Mouse (Mus musculus) myocyte (in vitro differentiated cells): ENCODE results near the gene Cldnd1. TPM values are rescaled to one million over a fixed set of nuclear protein-coding genes. Genes with fewer than 3 reads are reported as not detected.

Experiments
- H3K27me3 ChIP-seq: one replicate; pipeline ENCODE4 v1.6.1; 2011; ENCODE audit not compliant: control insufficient read depth, insufficient read depth, insufficient read length
- H3K36me3 ChIP-seq: one replicate; pipeline ENCODE4 v1.6.1; 2011; ENCODE audit not compliant: control insufficient read depth, insufficient read depth
- H3K4me2 ChIP-seq: one replicate; pipeline ENCODE4 v1.6.1; 2011; ENCODE audit warnings: low read depth, control low read depth
- H3K4me3 ChIP-seq: one replicate; pipeline ENCODE4 v1.5.1; 2011; ENCODE audit warnings: mild to moderate bottlenecking, control low read depth, moderate library complexity
- H3K79me2 ChIP-seq: one replicate; pipeline ENCODE4 v1.6.1; 2011; ENCODE audit not compliant: control insufficient read depth, insufficient read depth
- H3ac ChIP-seq: one replicate; pipeline ENCODE4 v1.6.1; 2011; ENCODE audit not compliant: control insufficient read depth, insufficient read length
- CEBPB ChIP-seq: IDR thresholded peaks from 2 replicates; pipeline ENCODE4 v1.6.1; 2011; ENCODE audit warnings: mild to moderate bottlenecking, moderate library complexity; ENCODE audit not compliant: poor library complexity, insufficient read depth, severe bottlenecking
- E2F4 ChIP-seq: IDR thresholded peaks from one replicate; pipeline ENCODE4 v1.6.1; 2011; ENCODE audit warnings: mild to moderate bottlenecking, control low read depth, moderate library complexity; ENCODE audit not compliant: insufficient read depth
- MAX ChIP-seq: IDR thresholded peaks from one replicate; pipeline ENCODE4 v1.6.1; 2011; ENCODE audit warnings: low read depth, mild to moderate bottlenecking, control low read depth
- MYOD1 ChIP-seq, 3 experiments: IDR thresholded peaks; one replicate each; pipeline ENCODE4 v1.6.1; 2011; ENCODE audit warnings: control low read depth in 2 of 3, low read depth in 2 of 3, mild to moderate bottlenecking in 2 of 3, moderate library complexity in 1 of 3; ENCODE audit not compliant: insufficient read length in 2 of 3, control insufficient read depth in 1 of 3
- MYOG ChIP-seq, 3 experiments: IDR thresholded peaks; one replicate each; pipeline ENCODE4 v1.6.1; 2011; ENCODE audit warnings: control low read depth in 2 of 3, low read depth in 2 of 3, mild to moderate bottlenecking in 2 of 3; ENCODE audit not compliant: insufficient read length in 2 of 3, control insufficient read depth in 1 of 3, insufficient read depth in 1 of 3
- POLR2A ChIP-seq: IDR thresholded peaks from one replicate; pipeline ENCODE4 v1.6.1; 2011; ENCODE audit warnings: low read depth, mild to moderate bottlenecking, control low read depth, moderate library complexity; ENCODE audit not compliant: insufficient read length
- POLR2AphosphoS2 ChIP-seq: IDR thresholded peaks from one replicate; pipeline ENCODE4 v1.6.1; 2011; ENCODE audit warnings: low read depth, control low read depth; ENCODE audit not compliant: insufficient read length
- REST ChIP-seq: IDR thresholded peaks from one replicate; pipeline ENCODE4 v1.6.1; 2011; ENCODE audit warnings: mild to moderate bottlenecking, control low read depth, moderate library complexity; ENCODE audit not compliant: insufficient read depth, insufficient read length
- SRF ChIP-seq: IDR thresholded peaks from one replicate; pipeline ENCODE4 v1.6.1; 2011; ENCODE audit warnings: low read depth; ENCODE audit not compliant: control insufficient read depth, insufficient read length
- TCF12 ChIP-seq: IDR thresholded peaks from one replicate; pipeline ENCODE4 v1.6.1; 2011; ENCODE audit warnings: mild to moderate bottlenecking, control low read depth; ENCODE audit not compliant: poor library complexity, insufficient read depth, severe bottlenecking
- TCF3 ChIP-seq: IDR thresholded peaks from one replicate; pipeline ENCODE4 v1.6.1; 2011; ENCODE audit warnings: low read depth, control low read depth; ENCODE audit not compliant: insufficient read length
- USF1 ChIP-seq: IDR thresholded peaks from one replicate; pipeline ENCODE4 v1.6.1; 2011; ENCODE audit warnings: low read depth, mild to moderate bottlenecking, control low read depth, moderate library complexity
- polyA plus RNA-seq: library from polyadenylated mRNA; unstranded; fragments of >200 nt; fragmentation: generic; extraction: Trizol; gene quantifications from one replicate; pipeline ENCODE4 v1.2.1, GENCODE M21; 2012; ENCODE audit warnings: missing spikeins

Gene Cldnd1
- polyA plus RNA-seq, 1 experiment: 68.1 TPM

DNA sequence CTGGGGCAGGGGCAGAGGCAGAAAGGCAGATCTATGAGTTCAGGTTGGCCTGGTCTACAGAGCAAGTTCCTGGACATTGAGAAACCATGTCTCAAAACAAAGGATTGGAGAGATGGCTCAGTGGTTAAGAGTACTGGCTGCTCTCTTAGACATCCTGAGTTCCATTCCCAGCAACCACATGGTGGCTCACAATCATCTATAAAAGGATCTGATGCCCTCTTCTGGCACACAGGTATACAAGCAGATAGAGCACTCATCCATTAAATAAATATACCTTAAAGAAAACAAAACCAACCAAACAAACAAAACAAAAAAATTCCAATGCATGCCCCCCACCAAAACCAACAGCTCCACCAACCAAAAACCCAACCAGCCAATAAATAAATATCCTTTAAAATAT lies 43.2 kb upstream of the Cldnd1 start:
- Histone ChIP-seq H3K4me2 (no peak overlapping the region), H3K4me3 (no peak overlapping the region), H3K79me2 (no peaks in the 10 kb centered on the region), H3ac (no peak overlapping the region), H3K36me3 (peaks cover 5% of the 10 kb centered on the region), H3K27me3 (no peaks in the 10 kb centered on the region)
- TF ChIP-seq MYOD1 (IDR thresholded peaks at IDR 0.05; ENCODE audit: control insufficient read depth in 1 of 3, insufficient read length in 2 of 3, low read depth in 2 of 3) (no peak), E2F4 (no peak), POLR2A (no peak), MAX (no peak), CEBPB (no peak), POLR2AphosphoS2 (no peak), USF1 (no peak), SRF (no peak), MYOG (IDR thresholded peaks at IDR 0.05; ENCODE audit: control insufficient read depth in 1 of 3, insufficient read depth in 1 of 3, insufficient read length in 2 of 3, low read depth in 2 of 3) (no peak), REST (no peak), TCF12 (no peak), TCF3 (no peak)

DNA sequence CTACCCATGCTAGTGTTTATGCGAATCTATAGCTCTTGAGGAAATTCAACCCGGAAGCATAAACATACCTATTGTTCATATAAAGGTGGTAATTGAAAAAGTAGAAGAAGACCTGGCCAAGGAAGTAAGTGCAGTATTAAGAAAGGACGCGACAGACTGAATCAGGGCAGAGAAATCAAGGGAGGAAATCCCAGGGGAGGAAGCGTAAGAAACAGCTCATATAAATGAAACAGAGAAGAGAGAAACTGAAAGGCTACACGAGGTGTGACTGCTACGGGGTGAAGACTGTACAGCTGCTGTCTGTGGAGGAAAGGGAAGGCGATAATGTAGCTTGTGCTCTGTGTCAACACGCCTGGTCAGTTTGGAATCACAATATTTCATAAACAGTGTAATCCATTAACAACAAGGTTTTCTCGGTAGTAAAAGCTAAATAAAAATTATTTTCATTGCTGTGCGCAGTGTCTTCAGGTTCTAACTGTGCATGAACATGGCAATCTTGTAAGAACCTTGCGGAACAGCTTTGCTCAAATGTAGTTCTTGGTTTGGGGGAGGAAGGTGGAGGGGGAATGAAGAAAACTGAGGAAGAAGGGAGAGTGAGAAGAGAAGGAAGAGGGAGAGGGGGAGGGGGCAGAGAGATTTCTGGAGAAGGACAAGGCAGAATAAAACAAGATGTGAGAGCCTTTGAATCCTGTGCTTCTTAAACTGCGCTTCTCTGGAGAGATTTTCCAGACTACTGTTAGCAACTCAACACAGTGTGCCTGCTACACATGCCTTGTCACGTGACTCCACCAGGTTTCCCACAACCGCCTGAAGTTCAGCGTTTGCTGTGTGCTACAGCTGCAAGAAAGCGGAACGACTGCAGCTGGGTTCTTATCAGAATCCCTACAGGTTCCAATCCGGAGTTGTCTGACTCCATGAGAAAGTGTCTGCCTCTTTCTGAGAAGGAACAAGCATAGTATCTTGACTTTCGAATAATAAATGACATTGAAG lies 41.9 kb upstream of the Cldnd1 start:
- Histone ChIP-seq H3K4me2 (no peak overlapping the region), H3K79me2 (no peaks in the 10 kb centered on the region), H3K36me3 (peaks cover 5% of the 10 kb centered on the region), H3ac (no peak overlapping the region), H3K27me3 (no peaks in the 10 kb centered on the region), H3K4me3 (no peak overlapping the region)
- TF ChIP-seq POLR2A (no peak), USF1 (peak; percentile 16), MAX (no peak)

DNA sequence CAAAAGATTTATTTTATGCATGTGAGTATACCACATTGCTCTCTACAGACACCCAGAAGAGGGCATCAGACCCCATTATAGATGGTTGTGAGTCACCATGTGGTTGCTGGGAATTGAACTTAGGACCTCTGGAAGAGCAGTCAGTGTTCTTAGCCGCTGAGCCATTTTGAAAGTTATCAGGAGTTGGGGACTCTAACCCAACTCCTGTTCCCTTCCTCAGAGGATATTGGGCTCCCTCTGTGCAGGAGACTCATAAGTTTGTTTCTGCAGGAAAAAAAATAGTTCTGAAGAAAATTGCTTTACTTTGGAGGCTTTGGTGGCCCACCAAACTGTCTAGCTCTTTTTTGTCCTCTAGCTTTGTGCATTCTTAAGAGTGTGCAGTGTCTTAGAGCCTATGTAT lies 39.2 kb upstream of the Cldnd1 start:
- Histone ChIP-seq H3K4me2 (no peak overlapping the region), H3K79me2 (no peaks in the 10 kb centered on the region), H3ac (no peak overlapping the region), H3K36me3 (no peaks in the 10 kb centered on the region), H3K4me3 (no peak overlapping the region), H3K27me3 (no peaks in the 10 kb centered on the region)
- TF ChIP-seq MYOD1 (IDR thresholded peaks at IDR 0.05; ENCODE audit: control insufficient read depth in 1 of 3, insufficient read length in 2 of 3, low read depth in 2 of 3) (no peak), REST (no peak), TCF3 (no peak), MYOG (IDR thresholded peaks at IDR 0.05; ENCODE audit: control insufficient read depth in 1 of 3, insufficient read depth in 1 of 3, insufficient read length in 2 of 3, low read depth in 2 of 3) (no peak), USF1 (no peak)

DNA sequence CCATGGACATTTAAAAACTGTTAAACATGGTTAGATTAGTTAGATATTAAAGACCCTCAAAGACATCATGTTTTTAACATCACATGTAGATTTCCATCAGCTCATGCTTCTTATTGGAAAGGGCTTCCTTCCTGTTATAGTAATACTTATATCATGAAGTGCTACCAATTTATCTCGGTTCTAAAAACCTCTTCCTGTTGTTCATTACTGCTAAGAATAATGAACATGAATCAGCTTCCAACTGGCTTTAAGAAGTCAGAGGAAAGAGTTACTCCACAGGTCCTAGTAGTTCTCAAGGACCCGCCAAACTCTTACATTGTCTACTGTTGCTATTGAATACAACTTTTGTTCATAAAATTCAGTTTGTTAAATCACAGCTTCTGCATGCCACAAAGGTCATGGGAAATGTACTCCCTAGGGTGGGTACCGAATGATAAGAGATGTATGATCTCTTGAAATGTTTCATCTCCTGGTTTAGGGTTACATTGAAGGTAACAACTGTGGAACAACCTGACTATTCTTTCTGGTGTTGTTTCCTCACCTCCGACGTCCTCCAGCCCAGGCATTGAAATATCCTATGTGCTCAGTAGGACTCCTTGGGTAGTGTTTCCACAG lies 38.0 kb upstream of the Cldnd1 start:
- no peak for TF ChIP-seq MYOD1 (IDR thresholded peaks at IDR 0.05; ENCODE audit: control insufficient read depth in 1 of 3, insufficient read length in 2 of 3, low read depth in 2 of 3)
- no peak for TF ChIP-seq POLR2A
- TF ChIP-seq MYOG (IDR thresholded peaks at IDR 0.05; ENCODE audit: control insufficient read depth in 1 of 3, insufficient read depth in 1 of 3, insufficient read length in 2 of 3, low read depth in 2 of 3): no peak
- TF ChIP-seq E2F4: no peak
- TF ChIP-seq TCF12: no peak
- no peak for TF ChIP-seq SRF
- TF ChIP-seq TCF3: no peak
- TF ChIP-seq MAX: no peak
- TF ChIP-seq POLR2AphosphoS2: no peak
- no peak for TF ChIP-seq CEBPB
- no peak for TF ChIP-seq USF1
- TF ChIP-seq REST: no peak
- H3K27me3 ChIP-seq: no peaks in the 10 kb centered on the region
- H3K4me2 ChIP-seq: no peak overlapping the region
- no peak overlapping the region for H3K4me3 ChIP-seq
- H3K79me2 ChIP-seq: no peaks in the 10 kb centered on the region
- H3ac ChIP-seq: no peak overlapping the region
- H3K36me3 ChIP-seq: no peaks in the 10 kb centered on the region

- TF ChIP-seq POLR2A (no peak), MYOD1 (IDR thresholded peaks at IDR 0.05; ENCODE audit: control insufficient read depth in 1 of 3, insufficient read length in 2 of 3, low read depth in 2 of 3) (no peak), CEBPB (no peak), MYOG (IDR thresholded peaks at IDR 0.05; ENCODE audit: control insufficient read depth in 1 of 3, insufficient read depth in 1 of 3, insufficient read length in 2 of 3, low read depth in 2 of 3) (no peak), TCF3 (no peak), USF1 (no peak), TCF12 (no peak), MAX (no peak)
- H3K27me3 ChIP-seq: no peaks in the 10 kb centered on the region
- H3ac ChIP-seq: no peak overlapping the region
- H3K79me2 ChIP-seq: no peaks in the 10 kb centered on the region
- peak overlapping the region; percentile 31 for H3K4me2 ChIP-seq
- no peak overlapping the region for H3K4me3 ChIP-seq
- H3K36me3 ChIP-seq: no peaks in the 10 kb centered on the region
Measured at GRCm38 (mm10) chr16:58690322-58690732, 37.4 kb upstream of the Cldnd1 start.
